Mouse (Mus musculus) MEL (cell line): ENCODE measurements around the gene Gm42791.

ENCODE experiments used
- CTCF ChIP-seq, 3 experiments: IDR thresholded peaks in 2 of 3; conservative IDR thresholded peaks in 1 of 3; 2 replicates each; pipeline ENCODE4 v1.5.1; 2011 to 2012; ENCODE audit warnings: low read length in 3 of 3, low read depth in 2 of 3, mild to moderate bottlenecking in 2 of 3, improper control_type of control experiment in 1 of 3, inconsistent platforms in 1 of 3, mixed read lengths in 1 of 3, moderate library complexity in 1 of 3; ENCODE audit not compliant: control insufficient read depth in 1 of 3, insufficient read depth in 1 of 3, poor library complexity in 1 of 3, severe bottlenecking in 1 of 3
- GATA1 ChIP-seq: IDR thresholded peaks from 2 replicates; pipeline ENCODE4 v1.6.1; 2011; ENCODE audit warnings: low read depth, low read length, improper control_type of control experiment
- JUND ChIP-seq: IDR thresholded peaks from 2 replicates; pipeline ENCODE4 v1.6.1; 2011; ENCODE audit warnings: low read depth, mild to moderate bottlenecking, improper control_type of control experiment, low read length
- NELFE ChIP-seq: IDR thresholded peaks from 2 replicates; pipeline ENCODE4 v1.6.1; 2011; ENCODE audit warnings: low read depth, low read length, improper control_type of control experiment
- POLR2A ChIP-seq, 2 experiments: IDR thresholded peaks; 2 replicates each; pipeline ENCODE4 v1.6.1; 2011 to 2012; ENCODE audit warnings: low read length in 2 of 2, mild to moderate bottlenecking in 2 of 2, control low read depth in 1 of 2, improper control_type of control experiment in 1 of 2, low read depth in 1 of 2, moderate library complexity in 1 of 2; ENCODE audit not compliant: control insufficient read depth in 1 of 2, insufficient read depth in 1 of 2, poor library complexity in 1 of 2
- POLR2AphosphoS2 ChIP-seq: IDR thresholded peaks from 2 replicates; pipeline ENCODE4 v1.6.1; 2011; ENCODE audit warnings: low read length, improper control_type of control experiment
- POLR2AphosphoS5 ChIP-seq: IDR thresholded peaks from 2 replicates; pipeline ENCODE4 v1.6.1; 2012; ENCODE audit warnings: low read depth, borderline replicate concordance, mild to moderate bottlenecking, inconsistent platforms, low read length, moderate library complexity, mixed read lengths
- RAD21 ChIP-seq: IDR thresholded peaks from 2 replicates; pipeline ENCODE4 v1.6.1; 2011; ENCODE audit warnings: mild to moderate bottlenecking, low read depth, low read length, improper control_type of control experiment
- TAL1 ChIP-seq: IDR thresholded peaks from 2 replicates; pipeline ENCODE4 v1.6.1; 2012; ENCODE audit warnings: mild to moderate bottlenecking, inconsistent platforms, low read length, moderate library complexity, mixed read lengths
- UBTF ChIP-seq: IDR thresholded peaks from 2 replicates; pipeline ENCODE4 v1.6.1; 2012; ENCODE audit warnings: low read depth, mild to moderate bottlenecking, inconsistent platforms, low read length, improper control_type of control experiment, moderate library complexity, borderline replicate concordance; ENCODE audit not compliant: insufficient read depth
- USF1 ChIP-seq: IDR thresholded peaks from 2 replicates; pipeline ENCODE4 v1.6.1; 2014; ENCODE audit warnings: low read depth, mild to moderate bottlenecking, inconsistent platforms, low read length, improper control_type of control experiment, moderate library complexity
- ZC3H11A ChIP-seq: IDR thresholded peaks from 2 replicates; pipeline ENCODE4 v1.6.1; 2012; ENCODE audit warnings: low read depth, mild to moderate bottlenecking, inconsistent platforms, low read length, improper control_type of control experiment
- ZMIZ1 ChIP-seq: IDR thresholded peaks from 2 replicates; pipeline ENCODE4 v1.6.1; 2012; ENCODE audit warnings: low read depth, mild to moderate bottlenecking, inconsistent platforms, low read length, improper control_type of control experiment, moderate library complexity

DNA sequence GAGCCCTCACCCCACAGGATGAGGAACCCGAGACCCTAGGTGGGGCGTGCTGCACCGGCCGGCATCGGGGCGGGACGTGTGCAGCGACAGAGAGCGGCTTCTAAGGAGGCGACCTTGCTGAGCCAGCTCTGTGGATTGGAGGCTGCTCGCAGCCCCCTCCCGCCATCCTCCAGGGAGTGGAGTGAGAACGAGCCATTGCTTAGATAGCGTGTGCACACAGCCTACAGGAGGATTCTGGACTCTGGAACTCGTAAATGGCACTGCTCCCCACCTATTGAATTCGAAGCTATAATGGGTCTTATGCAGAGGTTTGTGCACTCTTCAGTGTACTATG lies 65.9 kb downstream of the Gm42791 start, which contains the start of gene Katnal1:
- TF ChIP-seq CTCF (IDR thresholded peaks at IDR 0.05 in 2 of 3, conservative IDR thresholded peaks at IDR 0.05 in 1 of 3; ENCODE audit: control insufficient read depth in 1 of 3, insufficient read depth in 1 of 3, low read depth in 2 of 3, low read length in 3 of 3, poor library complexity in 1 of 3, severe bottlenecking in 1 of 3) (no peak), POLR2AphosphoS2 (no peak), ZMIZ1 (no peak), TAL1 (no peak), RAD21 (no peak), POLR2A (IDR thresholded peaks at IDR 0.05; ENCODE audit: control insufficient read depth in 1 of 2, insufficient read depth in 1 of 2, low read depth in 1 of 2, low read length in 2 of 2, poor library complexity in 1 of 2) (no peak; a peak in 1 of 4 replicates), USF1 (no peak), UBTF (no peak), ZC3H11A (no peak), JUND (no peak), NELFE (no peak), POLR2AphosphoS5 (no peak; the same call in 1 of the 2 replicates), GATA1 (no peak)
